Mouse (Mus musculus): ENCODE results near the gene Diaph2. TPM values are rescaled to one million over a fixed set of nuclear protein-coding genes. Genes with fewer than 3 reads are reported as not detected.
"Not testable (repeated sequence)": the region's sequence is repeated elsewhere in the genome, so short reads cannot be mapped to it uniquely, and the experiment has no call there.

Gene Diaph2
- polyA plus RNA-seq, 1 experiment from 2014 or later = 12.5 TPM

DNA sequence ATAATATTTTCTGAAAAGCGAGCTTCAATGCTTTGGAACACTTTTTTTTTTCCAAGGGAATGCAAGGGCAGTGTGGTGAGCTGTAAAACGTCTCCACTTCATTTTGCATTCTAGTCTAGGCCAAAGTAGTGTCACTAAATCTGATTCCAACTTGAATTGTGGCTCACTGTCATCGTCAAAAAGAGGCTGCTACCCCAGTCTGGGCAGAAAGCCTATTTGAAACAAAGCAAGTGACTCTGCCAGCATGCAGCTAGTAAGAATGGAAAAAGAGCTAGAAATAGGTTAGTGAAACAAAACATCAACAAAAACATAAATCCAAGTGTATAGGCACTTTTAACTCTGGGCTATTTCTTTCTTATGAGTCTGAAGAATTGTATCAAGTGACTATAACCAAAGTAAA is 653.7 kb downstream of the Diaph2 start:
- H3K4me1 ChIP-seq (ENCODE audit: control insufficient read depth, insufficient read depth, low read length) = no peaks in the 10 kb centered on the region
- no peaks in the 10 kb centered on the region for H3K27me3 ChIP-seq (ENCODE audit: control insufficient read depth, insufficient read depth, low read length)

GRCm38 (mm10) chrX:130407471-130407870 is 657.9 kb downstream of the Diaph2 start:
- not testable (repeated sequence) for H3K9me3 ChIP-seq (ENCODE audit: control insufficient read depth, low read depth, low read length); H3K27me3 ChIP-seq (ENCODE audit: control insufficient read depth, insufficient read depth, low read length); H3K4me1 ChIP-seq (ENCODE audit: control insufficient read depth, insufficient read depth, low read length); ATAC-seq (ENCODE audit: insufficient number of reproducible peaks, insufficient read depth, low FRiP score, low read depth); H3K27ac ChIP-seq (ENCODE audit: low read length); H3K4me3 ChIP-seq (ENCODE audit: low read depth, low read length); H3K4me2 ChIP-seq (replicated peaks; ENCODE audit: low read depth, low read length); H3K9ac ChIP-seq (replicated peaks; ENCODE audit: low read depth, low read length); H3K36me3 ChIP-seq (ENCODE audit: control insufficient read depth, insufficient read depth, low read length)
- WGBS = 85% methylated on average over 3 of the region's 3 CpGs

More for the DNA sequence above, 653.7 kb downstream of the Diaph2 start:
- H3K9me3 ChIP-seq (ENCODE audit: control insufficient read depth, low read depth, low read length) = no peaks in the 10 kb centered on the region
- no peak overlapping the region for H3K4me2 ChIP-seq (replicated peaks; ENCODE audit: low read depth, low read length)
- no peak overlapping the region for H3K27ac ChIP-seq (ENCODE audit: low read length)
- no peaks in the 10 kb centered on the region for H3K36me3 ChIP-seq (ENCODE audit: control insufficient read depth, insufficient read depth, low read length)
- ATAC-seq (ENCODE audit: insufficient number of reproducible peaks, insufficient read depth, low FRiP score, low read depth) = no peak
- no peak overlapping the region for H3K4me3 ChIP-seq (ENCODE audit: low read depth, low read length)
- H3K9ac ChIP-seq (replicated peaks; ENCODE audit: low read depth, low read length) = no peak overlapping the region
- WGBS = 45% methylated on average over 3 of the region's 3 CpGs

GRCm38 (mm10) chrX:130408985-130409384 is 659.4 kb downstream of the Diaph2 start:
- Histone ChIP-seq H3K9me3 (ENCODE audit: control insufficient read depth, low read depth, low read length) (no peaks in the 10 kb centered on the region), H3K4me3 (ENCODE audit: low read depth, low read length) (no peak overlapping the region), H3K4me1 (ENCODE audit: control insufficient read depth, insufficient read depth, low read length) (no peaks in the 10 kb centered on the region), H3K4me2 (replicated peaks; ENCODE audit: low read depth, low read length) (no peak overlapping the region), H3K9ac (replicated peaks; ENCODE audit: low read depth, low read length) (no peak overlapping the region), H3K36me3 (ENCODE audit: control insufficient read depth, insufficient read depth, low read length) (no peaks in the 10 kb centered on the region), H3K27me3 (ENCODE audit: control insufficient read depth, insufficient read depth, low read length) (no peaks in the 10 kb centered on the region), H3K27ac (ENCODE audit: low read length) (no peak overlapping the region)
- 83% methylated on average over 1 of the region's 1 CpGs for WGBS
- ATAC-seq (ENCODE audit: insufficient number of reproducible peaks, insufficient read depth, low FRiP score, low read depth) = no peak

GRCm38 (mm10) chrX:130423134-130423533 is 673.6 kb downstream of the Diaph2 start:
- H3K4me2 ChIP-seq (replicated peaks; ENCODE audit: low read depth, low read length) = no peak overlapping the region
- no peak overlapping the region for H3K9ac ChIP-seq (replicated peaks; ENCODE audit: low read depth, low read length)
- no peaks in the 10 kb centered on the region for H3K9me3 ChIP-seq (ENCODE audit: control insufficient read depth, low read depth, low read length)
- H3K4me1 ChIP-seq (ENCODE audit: control insufficient read depth, insufficient read depth, low read length) = no peaks in the 10 kb centered on the region
- H3K27me3 ChIP-seq (ENCODE audit: control insufficient read depth, insufficient read depth, low read length) = no peaks in the 10 kb centered on the region
- no peaks in the 10 kb centered on the region for H3K36me3 ChIP-seq (ENCODE audit: control insufficient read depth, insufficient read depth, low read length)
- no peak overlapping the region for H3K27ac ChIP-seq (ENCODE audit: low read length)
- no peak for ATAC-seq (ENCODE audit: insufficient number of reproducible peaks, insufficient read depth, low FRiP score, low read depth)
- no peak overlapping the region for H3K4me3 ChIP-seq (ENCODE audit: low read depth, low read length)
- 76% methylated on average over 2 of the region's 2 CpGs for WGBS

GRCm38 (mm10) chrX:130451822-130452487 is 702.4 kb downstream of the Diaph2 start:
- H3K9me3 ChIP-seq (ENCODE audit: control insufficient read depth, low read depth, low read length) = no peaks in the 10 kb centered on the region
- H3K4me2 ChIP-seq (replicated peaks; ENCODE audit: low read depth, low read length) = no peak overlapping the region
- H3K36me3 ChIP-seq (ENCODE audit: control insufficient read depth, insufficient read depth, low read length) = no peaks in the 10 kb centered on the region
- no peak overlapping the region for H3K9ac ChIP-seq (replicated peaks; ENCODE audit: low read depth, low read length)
- H3K4me3 ChIP-seq (ENCODE audit: low read depth, low read length) = no peak overlapping the region
- 71% methylated on average over 4 of the region's 4 CpGs for WGBS
- no peak overlapping the region for H3K27ac ChIP-seq (ENCODE audit: low read length)
- ATAC-seq (ENCODE audit: insufficient number of reproducible peaks, insufficient read depth, low FRiP score, low read depth) = no peak
- no peaks in the 10 kb centered on the region for H3K4me1 ChIP-seq (ENCODE audit: control insufficient read depth, insufficient read depth, low read length)
- H3K27me3 ChIP-seq (ENCODE audit: control insufficient read depth, insufficient read depth, low read length) = no peaks in the 10 kb centered on the region

DNA sequence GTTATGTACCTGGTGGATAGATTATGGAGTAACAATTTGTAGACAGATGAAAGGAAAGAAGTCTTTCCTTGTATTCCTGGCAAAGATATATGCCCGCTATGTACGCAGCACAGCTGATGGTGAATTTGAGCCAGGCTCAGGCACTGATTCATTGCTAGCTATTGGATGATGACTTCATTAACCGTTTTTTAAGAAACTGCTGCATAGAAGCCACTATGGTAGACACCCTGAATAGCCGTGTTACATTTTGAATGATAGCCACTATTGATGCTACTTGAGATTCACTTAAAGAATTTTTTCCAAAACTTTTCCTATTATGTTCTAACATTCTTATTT is 702.9 kb downstream of the Diaph2 start:
- Histone ChIP-seq H3K4me2 (replicated peaks; ENCODE audit: low read depth, low read length) (no peak overlapping the region), H3K9me3 (ENCODE audit: control insufficient read depth, low read depth, low read length) (no peaks in the 10 kb centered on the region), H3K27ac (ENCODE audit: low read length) (no peak overlapping the region), H3K4me1 (ENCODE audit: control insufficient read depth, insufficient read depth, low read length) (no peaks in the 10 kb centered on the region), H3K4me3 (ENCODE audit: low read depth, low read length) (no peak overlapping the region), H3K36me3 (ENCODE audit: control insufficient read depth, insufficient read depth, low read length) (no peaks in the 10 kb centered on the region), H3K27me3 (ENCODE audit: control insufficient read depth, insufficient read depth, low read length) (no peaks in the 10 kb centered on the region), H3K9ac (replicated peaks; ENCODE audit: low read depth, low read length) (no peak overlapping the region)
- 87% methylated on average over 4 of the region's 4 CpGs for WGBS
- no peak for ATAC-seq (ENCODE audit: insufficient number of reproducible peaks, insufficient read depth, low FRiP score, low read depth)

DNA sequence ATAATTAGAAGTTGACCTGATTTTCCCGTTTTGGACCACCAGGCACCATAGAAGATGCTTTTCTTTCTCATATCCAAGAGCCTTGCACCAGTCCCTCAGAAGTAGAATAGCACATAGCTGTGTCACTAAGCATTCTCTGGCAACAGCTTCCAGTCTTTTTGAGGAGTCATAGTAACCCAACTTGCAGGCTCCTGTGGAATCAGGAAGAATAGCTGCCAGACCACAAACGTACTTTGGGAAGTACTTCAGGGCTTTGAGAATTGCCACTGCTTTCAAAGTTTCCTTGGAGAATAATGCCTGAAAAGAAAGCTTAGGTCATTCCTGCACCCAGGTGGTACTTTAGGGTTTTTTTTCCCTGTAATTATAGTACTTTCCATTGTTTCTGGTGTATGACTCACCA is 723.6 kb downstream of the Diaph2 start:
- Histone ChIP-seq H3K36me3 (ENCODE audit: control insufficient read depth, insufficient read depth, low read length) (no peaks in the 10 kb centered on the region), H3K9me3 (ENCODE audit: control insufficient read depth, low read depth, low read length) (no peaks in the 10 kb centered on the region), H3K4me1 (ENCODE audit: control insufficient read depth, insufficient read depth, low read length) (no peaks in the 10 kb centered on the region), H3K4me2 (replicated peaks; ENCODE audit: low read depth, low read length) (no peak overlapping the region), H3K4me3 (ENCODE audit: low read depth, low read length) (no peak overlapping the region), H3K27me3 (ENCODE audit: control insufficient read depth, insufficient read depth, low read length) (no peaks in the 10 kb centered on the region), H3K27ac (ENCODE audit: low read length) (no peak overlapping the region), H3K9ac (replicated peaks; ENCODE audit: low read depth, low read length) (no peak overlapping the region)
- 56% methylated on average over 2 of the region's 2 CpGs for WGBS
- ATAC-seq (ENCODE audit: insufficient number of reproducible peaks, insufficient read depth, low FRiP score, low read depth) = no peak

DNA sequence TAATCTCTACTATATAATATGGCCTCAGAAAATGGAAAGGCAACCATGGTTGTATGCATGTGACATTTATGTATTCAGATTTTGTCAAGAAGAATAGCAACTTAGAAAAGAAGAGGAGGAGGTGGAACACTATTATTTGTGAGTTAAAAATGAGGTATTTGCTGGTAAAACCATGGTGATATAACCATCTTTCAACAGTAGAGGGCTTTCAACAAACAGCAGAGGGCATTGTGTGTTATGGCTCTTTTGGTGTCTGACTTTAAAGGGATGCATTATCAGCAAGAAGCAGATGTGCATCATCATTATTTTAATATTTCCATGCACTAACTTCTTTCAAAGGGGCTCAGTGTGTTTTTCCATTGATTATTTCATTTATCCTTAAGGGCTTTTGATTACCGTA is 731.3 kb downstream of the Diaph2 start:
- no peak for ATAC-seq (ENCODE audit: insufficient number of reproducible peaks, insufficient read depth, low FRiP score, low read depth)
- WGBS = 94% methylated on average over 1 of the region's 1 CpGs
- H3K9me3 ChIP-seq (ENCODE audit: control insufficient read depth, low read depth, low read length) = no peaks in the 10 kb centered on the region
- no peak overlapping the region for H3K4me2 ChIP-seq (replicated peaks; ENCODE audit: low read depth, low read length)
- no peaks in the 10 kb centered on the region for H3K36me3 ChIP-seq (ENCODE audit: control insufficient read depth, insufficient read depth, low read length)
- H3K9ac ChIP-seq (replicated peaks; ENCODE audit: low read depth, low read length) = no peak overlapping the region
- no peak overlapping the region for H3K4me3 ChIP-seq (ENCODE audit: low read depth, low read length)
- no peak overlapping the region for H3K27ac ChIP-seq (ENCODE audit: low read length)
- no peaks in the 10 kb centered on the region for H3K27me3 ChIP-seq (ENCODE audit: control insufficient read depth, insufficient read depth, low read length)
- no peaks in the 10 kb centered on the region for H3K4me1 ChIP-seq (ENCODE audit: control insufficient read depth, insufficient read depth, low read length)
